ENCODE assay signal across 9 mouse cellular contexts in genomic region chr6:53286389-53287037, GRCm38 (mm10). TPM values are rescaled to one million over a fixed set of nuclear protein-coding genes. Genes with fewer than 3 reads are reported as not detected.
DNase-seq lines count a peak whose midpoint lies in the region; ATAC-seq and TF ChIP-seq lines count a peak whose summit lies in the region.
"Had no signal": no experiment of that assay in that cellular context is flagged by ENCODE, and none has a peak within 500 bp of the region (broad histone marks: within the 10 kb centered on the region; RNA-seq: fewer than 3 reads in every experiment).

No protein-coding gene starts in this region.

- no peak for DNase-seq in testis, postnatal 14 days (ENCODE audit: low spot score)
- DNase-seq in kidney, postnatal 10 days = peak; percentile 49
- peak; percentile 8 for DNase-seq in urinary bladder, postnatal 36 days (ENCODE audit: low spot score in 2 of 2)
- no peak for DNase-seq in layer of hippocampus, postnatal 25 days (ENCODE audit: extremely low spot score in 1 of 2, low spot score in 1 of 2)

- no peak for TF ChIP-seq CTCF in testis, adult 2 months (IDR thresholded peaks at IDR 0.05; ENCODE audit: control insufficient read depth, insufficient read depth, insufficient replicate concordance, low read depth, low read length)

- H3K27me3 ChIP-seq in testis, adult 2 months (ENCODE audit: control insufficient read depth, insufficient read depth, low read length) = peaks cover 5% of the 10 kb centered on the region
- H3K27me3 ChIP-seq in embryonic facial prominence, embryonic 13.5 days = peaks cover 77% of the 10 kb centered on the region
- no peaks in the 10 kb centered on the region; the same call in 1 of the 2 replicates for H3K27me3 ChIP-seq in heart, embryonic 14.5 days (ENCODE audit: control insufficient read depth, insufficient read depth, low read length)
- H3K27me3 ChIP-seq in megakaryocyte, embryonic 14.5 days (replicated peaks) = peaks cover 87% of the 10 kb centered on the region
- H3K27me3 ChIP-seq: Patski had no signal

- H3K4me3 ChIP-seq in testis, adult 2 months (ENCODE audit: control insufficient read depth, low read depth, low read length) = peak overlapping the region; percentile 69
- H3K4me3 ChIP-seq in embryonic facial prominence, embryonic 13.5 days = peak overlapping the region; percentile 63
- peak overlapping the region; percentile 58 to 83 for H3K4me3 ChIP-seq in heart, embryonic 14.5 days (ENCODE audit: control insufficient read depth in 1 of 2, insufficient read depth in 1 of 2, low read depth in 1 of 2, low read length in 2 of 2)
- peak overlapping the region; percentile 92 for H3K4me3 ChIP-seq in megakaryocyte, embryonic 14.5 days (replicated peaks)

- H3K4me2 ChIP-seq in embryonic facial prominence, embryonic 13.5 days = peak overlapping the region; percentile 97
- H3K4me2 ChIP-seq in heart, embryonic 14.5 days (ENCODE audit: low read length) = peak overlapping the region; percentile 87

- H3K4me1 ChIP-seq in testis, adult 2 months (ENCODE audit: control insufficient read depth, insufficient read depth, low read length) = peaks cover 13% of the 10 kb centered on the region
- H3K4me1 ChIP-seq in embryonic facial prominence, embryonic 13.5 days = peaks cover 24% of the 10 kb centered on the region
- peaks cover 4 to 17% of the 10 kb centered on the region in 2 experiments for H3K4me1 ChIP-seq in heart, embryonic 14.5 days (ENCODE audit: control insufficient read depth in 2 of 2, insufficient read depth in 2 of 2, low read length in 2 of 2)
- H3K4me1 ChIP-seq in megakaryocyte, embryonic 14.5 days = peaks cover 34% of the 10 kb centered on the region

- H3K9ac ChIP-seq in embryonic facial prominence, embryonic 13.5 days = peak overlapping the region; percentile 59
- peak overlapping the region; percentile 93 for H3K9ac ChIP-seq in heart, embryonic 14.5 days (ENCODE audit: low read length)

- H3K9me3 ChIP-seq in embryonic facial prominence, embryonic 13.5 days = no peaks in the 10 kb centered on the region
- no peaks in the 10 kb centered on the region for H3K9me3 ChIP-seq in heart, embryonic 14.5 days (ENCODE audit: control insufficient read depth, low read length)
- H3K9me3 ChIP-seq in megakaryocyte, embryonic 14.5 days = peaks cover 11% of the 10 kb centered on the region; the same call in 1 of the 2 replicates

- no peak overlapping the region for H3K27ac ChIP-seq in testis, adult 2 months (ENCODE audit: control insufficient read depth, insufficient read depth, low read depth, low read length)
- H3K27ac ChIP-seq in embryonic facial prominence, embryonic 13.5 days = no peak overlapping the region
- H3K27ac ChIP-seq in heart, embryonic 14.5 days (replicated peaks in 1 of 2; ENCODE audit: control insufficient read depth in 1 of 2, insufficient read depth in 1 of 2, low read depth in 2 of 2, low read length in 2 of 2) = peak overlapping the region; percentile 84 to 93

- no peak for TF ChIP-seq POLR2A in testis, adult 2 months (IDR thresholded peaks at IDR 0.05; ENCODE audit: control insufficient read depth, low read depth, low read length)

- H3K36me3 ChIP-seq in testis, adult 2 months (ENCODE audit: control insufficient read depth, insufficient read depth, low read length) = no peaks in the 10 kb centered on the region
- no peaks in the 10 kb centered on the region for H3K36me3 ChIP-seq in embryonic facial prominence, embryonic 13.5 days
- no peaks in the 10 kb centered on the region for H3K36me3 ChIP-seq in heart, embryonic 14.5 days (ENCODE audit: control insufficient read depth, insufficient read depth, low read length)
- no peaks in the 10 kb centered on the region for H3K36me3 ChIP-seq in megakaryocyte, embryonic 14.5 days (replicated peaks; ENCODE audit: low read length)

- no peak for ATAC-seq in embryonic facial prominence, embryonic 13.5 days (ENCODE audit: insufficient number of reproducible peaks, insufficient read depth, low FRiP score, low TSS enrichment, low read depth)
- ATAC-seq in heart, embryonic 14.5 days (ENCODE audit: insufficient number of reproducible peaks, insufficient read depth, low FRiP score, low read depth) = no peak

- 3% methylated on average over 20 of the region's 20 CpGs for WGBS in embryonic facial prominence, embryonic 13.5 days
- WGBS in heart, embryonic 14.5 days = 2% methylated on average over 20 of the region's 20 CpGs

RNA-seq across cellular contexts. Expression of gene Creb5, which starts 0.6 kb away (rescaled TPM):
- polyA plus RNA-seq in testis, adult 2 months (2012; rRNA removed) = 0.26 and 0.37 TPM in 2 replicates
- 20.0 and 21.8 TPM in 2 replicates for polyA plus RNA-seq in embryonic facial prominence, embryonic 13.5 days (2015; fragmentation: Nextera tagmentation; extraction: Ambion mirVana)
- 36.0 and 38.3 TPM in 2 replicates for polyA plus RNA-seq in heart, embryonic 14.5 days (2014; fragmentation: Nextera tagmentation; extraction: Ambion mirVana)
- 0.37 and 2.9 TPM in 2 replicates for polyA plus RNA-seq in megakaryocyte, embryonic 14.5 days (2012; ENCODE audit: insufficient read depth, low replicate concordance)
- total RNA-seq in layer of hippocampus, postnatal 25 days (2021) = 1 to 10 TPM; 4.4 to 6.6 TPM

Comparison
In these comparisons a context has a peak if more than half of its experiments do, and no peak if none do; other contexts are left out.
1. H3K27ac ChIP-seq: peak in heart, embryonic 14.5 days (2 of 2); none in testis, adult 2 months (single experiment) and embryonic facial prominence, embryonic 13.5 days (single experiment).
2. DNase-seq: peak in kidney, postnatal 10 days (single experiment) and urinary bladder, postnatal 36 days (2 of 2); none in testis, postnatal 14 days (single experiment) and layer of hippocampus, postnatal 25 days (0 of 2).
3. Peak in every context shown above with its lines, with median percentiles within 50 percentile points of each other: H3K4me3 ChIP-seq.